Mouse (Mus musculus): ENCODE results near the gene Sctr.

GRCm38 (mm10) chr1:120062231-120062630, 55.5 kb downstream of the Sctr start:
- no peak for TF ChIP-seq CTCF (IDR thresholded peaks at IDR 0.05; ENCODE audit: borderline replicate concordance, insufficient read depth, low read length)
- TF ChIP-seq POLR2A (IDR thresholded peaks at IDR 0.05; ENCODE audit: low read depth, low read length): no peak
